Mouse (Mus musculus): Measurements from ENCODE around the gene Fsd1l. TPM values are rescaled to one million over a fixed set of nuclear protein-coding genes. Genes with fewer than 3 reads are reported as not detected.

Gene Fsd1l
- total and polyA plus RNA-seq, 3 experiments = 0.25 to 0.39 (median 0.26) TPM

- in situ Hi-C loops (cut with MboI; ENCODE audit: low pct_ligation_motif_present, low pct_unique_long_range_greater_than_20kb, low sequenced_read_pairs) = loop anchor here (10.0 to 25.0 kb wide), 3 partner anchors 207 to 479 kb away; partner anchors contain the start of gene Tmem38b
- Histone ChIP-seq H3K36me3 (replicated peaks in 1 of 2; ENCODE audit: control insufficient read depth in 1 of 2, insufficient read depth in 1 of 2, low read length in 1 of 2) (no peaks in the 10 kb centered on the region), H3K27ac (ENCODE audit: insufficient read depth, low read depth) (no peak overlapping the region), H3K9ac (ENCODE audit: insufficient read depth, low read depth) (no peak overlapping the region), H3K27me3 (replicated peaks) (peaks cover 4% of the 10 kb centered on the region), H3K4me1 (ENCODE audit: control insufficient read depth in 1 of 2, insufficient read depth in 2 of 2) (peaks cover 0 to 26% of the 10 kb centered on the region in 2 experiments; a peak in 2 of 4 replicates), H3K4me2 (ENCODE audit: insufficient read depth, low read depth, poor library complexity, severe bottlenecking) (no peak overlapping the region), H3K4me3 (replicated peaks in 1 of 3; ENCODE audit: low read depth in 2 of 3, low read length in 2 of 3, poor library complexity in 1 of 3) (no peak overlapping the region), H3K9me3 (replicated peaks; ENCODE audit: low read length) (peaks cover 4% of the 10 kb centered on the region), H3K79me2 (replicated peaks; ENCODE audit: control insufficient read depth, extremely low read depth, insufficient read depth, poor library complexity, severe bottlenecking) (no peaks in the 10 kb centered on the region)
- TF ChIP-seq GABPA (IDR thresholded peaks at IDR 0.05; ENCODE audit: insufficient replicate concordance, low read depth, low read length) (no peak), TBP (conservative IDR thresholded peaks at IDR 0.05; ENCODE audit: low read depth, low read length) (no peak), IRF4 (IDR thresholded peaks at IDR 0.05; ENCODE audit: low read depth, low read length) (no peak), SIN3A (IDR thresholded peaks at IDR 0.05; ENCODE audit: low read length) (no peak), MEF2A (IDR thresholded peaks at IDR 0.05; ENCODE audit: borderline replicate concordance, low read depth, low read length) (no peak), ZMIZ1 (IDR thresholded peaks at IDR 0.05; ENCODE audit: low read depth, low read length) (no peak), EP300 (IDR thresholded peaks at IDR 0.05; ENCODE audit: low read length) (no peak), MAFK (IDR thresholded peaks at IDR 0.05; ENCODE audit: insufficient replicate concordance, low read length) (no peak), ZNF384 (IDR thresholded peaks at IDR 0.05; ENCODE audit: low read depth, low read length) (no peak), MXI1 (IDR thresholded peaks at IDR 0.05; ENCODE audit: low read depth, low read length) (no peak), SMC3 (IDR thresholded peaks at IDR 0.05; ENCODE audit: low read depth, low read length) (no peak), MAX (IDR thresholded peaks at IDR 0.05; ENCODE audit: low read length) (no peak), NELFE (IDR thresholded peaks at IDR 0.05; ENCODE audit: low read depth, low read length) (no peak), HCFC1 (IDR thresholded peaks at IDR 0.05; ENCODE audit: low read depth, low read length) (no peak), ELF1 (IDR thresholded peaks at IDR 0.05; ENCODE audit: low read depth, low read length) (no peak), CHD2 (IDR thresholded peaks at IDR 0.05; ENCODE audit: low read length) (no peak), RCOR1 (conservative IDR thresholded peaks at IDR 0.05; ENCODE audit: low read depth, low read length) (no peak), ZC3H11A (IDR thresholded peaks at IDR 0.05; ENCODE audit: low read depth, low read length) (no peak), KAT2A (IDR thresholded peaks at IDR 0.05; ENCODE audit: insufficient replicate concordance, low read length) (no peak)
- peak; percentile 12 for DNase-seq (ENCODE audit: extremely low read depth)
- dilution Hi-C loops (cut with MboI; ENCODE audit: extremely low pct_ligation_motif_present, extremely low pct_unique_long_range_greater_than_20kb, low sequenced_read_pairs) = no loop called here
Observed at GRCm38 (mm10) chr4:53591536-53591935, 39.7 kb upstream of the Fsd1l start.

- in situ Hi-C loops (cut with MboI; ENCODE audit: low pct_ligation_motif_present, low pct_unique_long_range_greater_than_20kb, low sequenced_read_pairs) (loop anchor here (10.0 to 25.0 kb wide), 3 partner anchors 207 to 480 kb away; partner anchors contain the start of gene Tmem38b), dilution Hi-C loops (cut with MboI; ENCODE audit: extremely low pct_ligation_motif_present, extremely low pct_unique_long_range_greater_than_20kb, low sequenced_read_pairs) (no loop called here)
- H3K4me3 ChIP-seq (replicated peaks in 1 of 3; ENCODE audit: low read depth in 2 of 3, low read length in 2 of 3, poor library complexity in 1 of 3) = no peak overlapping the region
- H3K79me2 ChIP-seq (replicated peaks; ENCODE audit: control insufficient read depth, extremely low read depth, insufficient read depth, poor library complexity, severe bottlenecking) = no peaks in the 10 kb centered on the region
- no peak overlapping the region for H3K27ac ChIP-seq (ENCODE audit: insufficient read depth, low read depth)
- peaks cover 4% of the 10 kb centered on the region for H3K27me3 ChIP-seq (replicated peaks)
- no peak for DNase-seq (ENCODE audit: extremely low read depth)
- TF ChIP-seq MYC (IDR thresholded peaks at IDR 0.05; ENCODE audit: low read depth, low read length) (no peak), MAX (IDR thresholded peaks at IDR 0.05; ENCODE audit: low read length) (no peak), USF2 (conservative IDR thresholded peaks at IDR 0.05; ENCODE audit: low read depth, low read length) (no peak), EP300 (IDR thresholded peaks at IDR 0.05; ENCODE audit: low read length) (no peak)
- H3K9me3 ChIP-seq (replicated peaks; ENCODE audit: low read length) = peaks cover 4% of the 10 kb centered on the region
- no peak overlapping the region for H3K9ac ChIP-seq (ENCODE audit: insufficient read depth, low read depth)
- H3K4me2 ChIP-seq (ENCODE audit: insufficient read depth, low read depth, poor library complexity, severe bottlenecking) = no peak overlapping the region
- H3K36me3 ChIP-seq (replicated peaks in 1 of 2; ENCODE audit: control insufficient read depth in 1 of 2, insufficient read depth in 1 of 2, low read length in 1 of 2) = no peaks in the 10 kb centered on the region
- peaks cover 0 to 26% of the 10 kb centered on the region in 2 experiments; a peak in 2 of 4 replicates for H3K4me1 ChIP-seq (ENCODE audit: control insufficient read depth in 1 of 2, insufficient read depth in 2 of 2)
Observed at GRCm38 (mm10) chr4:53591941-53592340, 39.3 kb upstream of the Fsd1l start.

Measured in CH12.LX (cell line).